Mouse (Mus musculus) megakaryocyte, embryonic 14.5 days (primary cell): ENCODE data around the gene Robo1.

Source experiments
- FLI1 ChIP-seq: IDR thresholded peaks from 2 replicates; pipeline ENCODE4 v1.6.1; 2012; ENCODE audit warnings: low read length, inconsistent platforms, mixed read lengths
- GATA1 ChIP-seq: IDR thresholded peaks from 3 replicates; pipeline ENCODE4 v1.6.1; 2012; ENCODE audit warnings: mixed read lengths, low read length, inconsistent platforms, borderline replicate concordance

DNA sequence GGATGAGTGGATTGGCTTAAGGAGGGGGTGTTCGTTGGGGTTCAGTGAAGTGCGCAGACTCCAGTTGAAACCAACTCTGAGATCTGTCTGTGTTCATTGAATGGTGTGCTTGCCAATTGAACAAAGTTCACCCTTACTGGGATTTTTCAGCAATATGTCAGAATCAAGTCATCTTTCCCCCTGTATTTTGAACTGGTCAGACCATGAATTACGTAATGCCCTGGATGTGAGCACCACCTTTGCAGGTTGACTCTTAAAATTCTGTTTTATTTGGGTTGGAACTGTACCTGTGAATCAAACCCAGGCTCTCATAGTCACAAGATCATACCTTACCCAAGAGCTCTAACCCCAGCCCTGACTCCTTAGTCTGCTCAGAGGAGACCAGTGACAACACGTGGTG is 666.6 kb downstream of the Robo1 start:
- TF ChIP-seq GATA1 = no peak
- no peak for TF ChIP-seq FLI1
